Mouse (Mus musculus) neural tube, embryonic 11.5 days (tissue): ENCODE results near the gene Tenm4. TPM values are rescaled to one million over a fixed set of nuclear protein-coding genes. Genes with fewer than 3 reads are reported as not detected.

Source experiments
- ATAC-seq: fragments of 200-750 bp; cut with Nextera tagmentation; 2 replicates; pipeline ENCODE4 v1.8.0; 2017; ENCODE audit warnings: moderate number of reproducible peaks, mild to moderate bottlenecking, moderate TSS enrichment, moderate library complexity; ENCODE audit not compliant: insufficient read depth, low FRiP score, low TSS enrichment
- DNase-seq: peaks from one replicate; pipeline ENCODE4 v3.0.0-alpha.2; 2015; ENCODE audit warnings: low spot score
- H3K27ac ChIP-seq: fragments of 300-500 bp; sonication (generic); 2 replicates; pipeline ENCODE4 v1.5.1; 2014; ENCODE audit warnings: low read depth, mild to moderate bottlenecking, low read length
- H3K27me3 ChIP-seq: fragments of 300-500 bp; sonication (generic); 2 replicates; pipeline ENCODE4 v1.6.1; 2014; ENCODE audit warnings: mild to moderate bottlenecking, low read length, mixed read lengths; ENCODE audit not compliant: control insufficient read depth, insufficient read depth
- H3K36me3 ChIP-seq: fragments of 300-500 bp; sonication (generic); 2 replicates; pipeline ENCODE4 v1.6.1; 2014; ENCODE audit warnings: mild to moderate bottlenecking, low read length, moderate library complexity, mixed read lengths; ENCODE audit not compliant: control insufficient read depth, insufficient read depth
- H3K4me1 ChIP-seq: fragments of 300-500 bp; sonication (generic); 2 replicates; pipeline ENCODE4 v1.6.1; 2014; ENCODE audit warnings: low read length, mixed read lengths; ENCODE audit not compliant: control insufficient read depth, insufficient read depth
- H3K4me2 ChIP-seq: fragments of 300-500 bp; sonication (generic); 2 replicates; pipeline ENCODE4 v1.6.1; 2014; ENCODE audit warnings: low read depth, mild to moderate bottlenecking, moderate library complexity
- H3K4me3 ChIP-seq: fragments of 300-500 bp; sonication (generic); 2 replicates; pipeline ENCODE4 v1.5.1; 2014; ENCODE audit warnings: low read depth, low read length
- H3K9ac ChIP-seq: fragments of 300-500 bp; sonication (generic); 2 replicates; pipeline ENCODE4 v1.6.1; 2014; ENCODE audit warnings: mild to moderate bottlenecking, low read length
- H3K9me3 ChIP-seq: fragments of 300-500 bp; sonication (generic); 2 replicates; pipeline ENCODE4 v1.6.1; 2016; ENCODE audit warnings: low read length; ENCODE audit not compliant: control insufficient read depth
- WGBS: fragments of 180-500 bp; shearing (Covaris S2); extraction: QIAGEN DNeasy Blood & Tissue Kit; methylation state at CpG from one replicate; pipeline ENCODE4 v1.1.7; 2014; 5-methylcytosine and 5-hydroxymethylcytosine counted together
- polyA plus RNA-seq: library from polyadenylated mRNA; unstranded; fragments of >200 nt; fragmentation: Nextera tagmentation; extraction: Ambion mirVana; gene quantifications from 2 replicates; pipeline ENCODE4 v1.2.1, GENCODE M21; 2014

Gene Tenm4
- polyA plus RNA-seq, 1 experiment from 2014 or later, result 32.7 TPM

GRCm38 (mm10) chr7:96568034-96568433 is 397.0 kb downstream of the Tenm4 start:
- peaks cover 2% of the 10 kb centered on the region; the same call in 1 of the 2 replicates for H3K4me1 ChIP-seq
- no peaks in the 10 kb centered on the region for H3K9me3 ChIP-seq
- no peaks in the 10 kb centered on the region for H3K36me3 ChIP-seq
- ATAC-seq (no peak), DNase-seq (no peak)
- H3K4me3 ChIP-seq, result no peak overlapping the region
- H3K4me2 ChIP-seq, result no peak overlapping the region
- 90% methylated on average over 3 of the region's 3 CpGs for WGBS
- no peaks in the 10 kb centered on the region for H3K27me3 ChIP-seq
- H3K27ac ChIP-seq, result no peak overlapping the region
- H3K9ac ChIP-seq, result no peak overlapping the region

DNA sequence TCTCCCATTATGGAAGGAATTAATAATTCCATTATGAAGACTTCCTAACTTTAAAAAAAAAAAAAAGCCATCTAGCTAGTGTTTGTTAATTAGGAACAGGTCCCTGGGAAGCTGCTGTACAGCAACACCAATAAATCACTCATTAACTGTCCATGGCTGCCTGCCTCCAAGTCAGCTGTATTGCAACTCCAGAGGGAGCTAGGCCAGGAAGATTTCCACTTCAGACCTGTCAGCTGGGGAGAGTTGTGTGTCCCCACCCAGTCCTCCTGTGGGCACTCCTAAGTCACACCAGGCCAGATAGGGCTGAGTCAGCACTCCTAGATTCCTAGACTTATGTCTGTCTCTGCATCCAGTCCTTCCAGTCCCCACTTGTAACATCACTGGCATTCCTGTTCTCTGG is 399.9 kb downstream of the Tenm4 start:
- H3K36me3 ChIP-seq, result no peaks in the 10 kb centered on the region
- no peak overlapping the region for H3K4me3 ChIP-seq
- no peak overlapping the region for H3K4me2 ChIP-seq
- H3K27me3 ChIP-seq, result no peaks in the 10 kb centered on the region
- no peaks in the 10 kb centered on the region for H3K4me1 ChIP-seq
- no peak overlapping the region for H3K9ac ChIP-seq
- H3K27ac ChIP-seq, result no peak overlapping the region
- H3K9me3 ChIP-seq, result no peaks in the 10 kb centered on the region
- ATAC-seq (no peak), DNase-seq (no peak)

GRCm38 (mm10) chr7:96572995-96573394 is 401.9 kb downstream of the Tenm4 start:
- WGBS, result 94% methylated on average over 7 of the region's 7 CpGs
- no peak for DNase-seq
- ATAC-seq, result no peak
- no peaks in the 10 kb centered on the region for H3K4me1 ChIP-seq
- no peaks in the 10 kb centered on the region for H3K9me3 ChIP-seq
- no peak overlapping the region for H3K9ac ChIP-seq
- H3K4me2 ChIP-seq, result no peak overlapping the region
- no peaks in the 10 kb centered on the region for H3K27me3 ChIP-seq
- H3K36me3 ChIP-seq, result no peaks in the 10 kb centered on the region
- H3K4me3 ChIP-seq, result no peak overlapping the region
- no peak overlapping the region for H3K27ac ChIP-seq

GRCm38 (mm10) chr7:96575202-96575650 is 404.2 kb downstream of the Tenm4 start:
- H3K9ac ChIP-seq, result no peak overlapping the region

GRCm38 (mm10) chr7:96582752-96583151 is 411.7 kb downstream of the Tenm4 start:
- Histone ChIP-seq H3K36me3 (no peaks in the 10 kb centered on the region), H3K4me2 (no peak overlapping the region), H3K27me3 (no peaks in the 10 kb centered on the region), H3K4me1 (no peaks in the 10 kb centered on the region), H3K27ac (no peak overlapping the region), H3K9me3 (no peaks in the 10 kb centered on the region), H3K4me3 (no peak overlapping the region), H3K9ac (no peak overlapping the region)
- no peak for ATAC-seq
- 22% methylated on average over 6 of the region's 6 CpGs for WGBS
- DNase-seq, result peak; percentile 35

More at GRCm38 (mm10) chr7:96575202-96575650, 404.2 kb downstream of the Tenm4 start:
- H3K9me3 ChIP-seq, result no peaks in the 10 kb centered on the region
- H3K36me3 ChIP-seq, result no peaks in the 10 kb centered on the region
- ATAC-seq (no peak), DNase-seq (no peak)
- H3K4me1 ChIP-seq, result no peaks in the 10 kb centered on the region
- H3K4me3 ChIP-seq, result no peak overlapping the region
- 65% methylated on average over 7 of the region's 7 CpGs for WGBS
- no peak overlapping the region for H3K27ac ChIP-seq
- no peaks in the 10 kb centered on the region for H3K27me3 ChIP-seq
- no peak overlapping the region for H3K4me2 ChIP-seq

- Histone ChIP-seq H3K27ac (no peak overlapping the region), H3K9me3 (no peaks in the 10 kb centered on the region), H3K4me1 (no peaks in the 10 kb centered on the region), H3K27me3 (no peaks in the 10 kb centered on the region), H3K36me3 (no peaks in the 10 kb centered on the region), H3K9ac (no peak overlapping the region), H3K4me3 (no peak overlapping the region), H3K4me2 (no peak overlapping the region)
- ATAC-seq (no peak), DNase-seq (no peak)
Observed at GRCm38 (mm10) chr7:96587403-96587802, 416.4 kb downstream of the Tenm4 start.

GRCm38 (mm10) chr7:96588567-96588966 is 417.5 kb downstream of the Tenm4 start:
- DNase-seq (no peak), ATAC-seq (no peak)
- WGBS, result 89% methylated on average over 6 of the region's 6 CpGs
- Histone ChIP-seq H3K27ac (no peak overlapping the region), H3K27me3 (no peaks in the 10 kb centered on the region), H3K4me1 (no peaks in the 10 kb centered on the region), H3K36me3 (no peaks in the 10 kb centered on the region), H3K4me3 (no peak overlapping the region), H3K9ac (no peak overlapping the region), H3K4me2 (no peak overlapping the region), H3K9me3 (no peaks in the 10 kb centered on the region)

- Histone ChIP-seq H3K27ac (no peak overlapping the region), H3K36me3 (no peaks in the 10 kb centered on the region), H3K4me2 (no peak overlapping the region), H3K9me3 (no peaks in the 10 kb centered on the region), H3K4me3 (no peak overlapping the region), H3K27me3 (no peaks in the 10 kb centered on the region), H3K9ac (no peak overlapping the region), H3K4me1 (no peaks in the 10 kb centered on the region)
- 74% methylated on average over 9 of the region's 9 CpGs for WGBS
- no peak for ATAC-seq
- DNase-seq, result no peak
Observed at GRCm38 (mm10) chr7:96595535-96596295, 424.7 kb downstream of the Tenm4 start.

GRCm38 (mm10) chr7:96596402-96597195 is 425.6 kb downstream of the Tenm4 start:
- no peaks in the 10 kb centered on the region for H3K4me1 ChIP-seq
- WGBS, result 40% methylated on average over 9 of the region's 9 CpGs
- no peaks in the 10 kb centered on the region for H3K9me3 ChIP-seq
- ATAC-seq (no peak), DNase-seq (no peak)
- no peaks in the 10 kb centered on the region for H3K36me3 ChIP-seq
- no peak overlapping the region for H3K9ac ChIP-seq
- H3K4me3 ChIP-seq, result no peak overlapping the region
- H3K27me3 ChIP-seq, result no peaks in the 10 kb centered on the region
- no peak overlapping the region for H3K4me2 ChIP-seq
- H3K27ac ChIP-seq, result no peak overlapping the region
